Mouse (Mus musculus): Measurements from ENCODE around the gene Pgpep1l. TPM values are rescaled to one million over a fixed set of nuclear protein-coding genes. Genes with fewer than 3 reads are reported as not detected.

The Pgpep1l gene
- polyA plus RNA-seq, 1 experiment = not detected

- Histone ChIP-seq H3K27ac (ENCODE audit: control insufficient read depth, insufficient read depth, low read depth, low read length, poor library complexity) (no peak overlapping the region), H3K4me3 (replicated peaks; ENCODE audit: control insufficient read depth, low read depth, low read length) (no peak overlapping the region), H3K4me1 (ENCODE audit: control insufficient read depth, insufficient read depth, low read length) (no peaks in the 10 kb centered on the region; the same call in 1 of the 2 replicates)
- TF ChIP-seq POLR2A (IDR thresholded peaks at IDR 0.05; ENCODE audit: borderline replicate concordance, control insufficient read depth, low read depth, low read length) (no peak), CTCF (IDR thresholded peaks at IDR 0.05; ENCODE audit: control insufficient read depth, insufficient read depth, low read length) (no peak)
- 40% methylated on average over 4 of the region's 4 CpGs for WGBS
These were observed 36.4 kb downstream of the Pgpep1l start for GRCm38 (mm10) chr7:68227621-68228020.

GRCm38 (mm10) chr7:68227021-68227420, 37.0 kb downstream of the Pgpep1l start:
- H3K27ac ChIP-seq (ENCODE audit: control insufficient read depth, insufficient read depth, low read depth, low read length, poor library complexity) = no peak overlapping the region
- WGBS = 79% methylated on average over 11 of the region's 11 CpGs
- no peak overlapping the region for H3K4me3 ChIP-seq (replicated peaks; ENCODE audit: control insufficient read depth, low read depth, low read length)
- H3K4me1 ChIP-seq (ENCODE audit: control insufficient read depth, insufficient read depth, low read length) = no peaks in the 10 kb centered on the region
- TF ChIP-seq POLR2A (IDR thresholded peaks at IDR 0.05; ENCODE audit: borderline replicate concordance, control insufficient read depth, low read depth, low read length) (no peak), CTCF (IDR thresholded peaks at IDR 0.05; ENCODE audit: control insufficient read depth, insufficient read depth, low read length) (no peak)

- H3K4me1 ChIP-seq (ENCODE audit: control insufficient read depth, insufficient read depth, low read length) = no peaks in the 10 kb centered on the region
These were observed 38.5 kb downstream of the Pgpep1l start for GRCm38 (mm10) chr7:68225427-68226054.

DNA sequence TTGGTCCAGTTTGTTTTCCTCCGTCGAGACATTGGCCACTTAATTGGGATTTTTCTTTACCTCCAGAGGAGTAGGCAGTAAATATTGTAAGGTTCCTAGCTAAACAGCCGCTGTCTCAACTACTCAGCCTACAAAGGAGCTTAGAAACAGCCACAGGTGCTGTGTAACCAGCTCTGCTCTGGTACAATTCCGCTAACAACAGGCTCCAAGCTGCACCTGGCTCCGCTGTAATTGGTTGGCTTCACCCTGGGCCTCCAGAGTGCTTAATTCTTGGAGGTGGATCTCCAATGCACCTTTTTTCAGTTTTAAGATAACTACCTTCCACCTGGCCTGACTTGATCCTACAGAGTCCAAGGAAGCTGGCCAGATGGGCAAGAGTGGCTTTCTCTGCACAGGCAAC, 40.0 kb downstream of the Pgpep1l start:
- WGBS = 91% methylated on average over 5 of the region's 5 CpGs
- no peak overlapping the region for H3K4me3 ChIP-seq (replicated peaks; ENCODE audit: control insufficient read depth, low read depth, low read length)
- no peak overlapping the region for H3K27ac ChIP-seq (ENCODE audit: control insufficient read depth, insufficient read depth, low read depth, low read length, poor library complexity)
- no peaks in the 10 kb centered on the region for H3K4me1 ChIP-seq (ENCODE audit: control insufficient read depth, insufficient read depth, low read length)
- TF ChIP-seq CTCF (IDR thresholded peaks at IDR 0.05; ENCODE audit: control insufficient read depth, insufficient read depth, low read length) (no peak), POLR2A (IDR thresholded peaks at IDR 0.05; ENCODE audit: borderline replicate concordance, control insufficient read depth, low read depth, low read length) (no peak)

More at GRCm38 (mm10) chr7:68225427-68226054, 38.5 kb downstream of the Pgpep1l start:
- H3K4me3 ChIP-seq (replicated peaks; ENCODE audit: control insufficient read depth, low read depth, low read length) = no peak overlapping the region
- H3K27ac ChIP-seq (ENCODE audit: control insufficient read depth, insufficient read depth, low read depth, low read length, poor library complexity) = no peak overlapping the region
- TF ChIP-seq POLR2A (IDR thresholded peaks at IDR 0.05; ENCODE audit: borderline replicate concordance, control insufficient read depth, low read depth, low read length) = no peak
- no peak for TF ChIP-seq CTCF (IDR thresholded peaks at IDR 0.05; ENCODE audit: control insufficient read depth, insufficient read depth, low read length)
- 66% methylated on average over 9 of the region's 9 CpGs for WGBS

DNA sequence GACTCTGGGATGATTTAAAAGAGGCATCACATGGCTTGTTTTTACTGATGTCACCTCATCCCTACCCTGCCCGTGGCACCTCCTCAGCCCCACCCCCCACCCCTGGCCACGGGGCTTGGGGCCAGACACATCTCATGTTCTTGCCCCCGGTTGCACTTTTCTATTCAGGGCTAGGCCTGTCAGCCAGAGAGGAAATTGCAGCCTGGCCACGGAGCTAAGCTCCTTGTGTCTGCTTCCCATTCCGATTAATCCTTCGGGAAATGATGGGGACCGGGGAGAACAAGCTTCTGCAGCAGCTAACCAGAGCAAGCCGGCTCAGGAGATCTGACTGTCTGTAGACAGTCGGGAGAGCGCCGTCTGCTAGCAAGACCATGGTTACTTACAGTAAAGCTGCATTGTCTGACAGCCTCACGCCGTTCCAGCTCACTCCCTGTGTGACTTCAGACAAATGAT, 40.7 kb downstream of the Pgpep1l start:
- TF ChIP-seq CTCF (IDR thresholded peaks at IDR 0.05; ENCODE audit: control insufficient read depth, insufficient read depth, low read length) (no peak), POLR2A (IDR thresholded peaks at IDR 0.05; ENCODE audit: borderline replicate concordance, control insufficient read depth, low read depth, low read length) (no peak)
- 76% methylated on average over 13 of the region's 13 CpGs for WGBS
- Histone ChIP-seq H3K4me1 (ENCODE audit: control insufficient read depth, insufficient read depth, low read length) (no peaks in the 10 kb centered on the region), H3K4me3 (replicated peaks; ENCODE audit: control insufficient read depth, low read depth, low read length) (no peak overlapping the region), H3K27ac (ENCODE audit: control insufficient read depth, insufficient read depth, low read depth, low read length, poor library complexity) (no peak overlapping the region)

GRCm38 (mm10) chr7:68221677-68222230, 42.3 kb downstream of the Pgpep1l start:
- Histone ChIP-seq H3K4me3 (replicated peaks; ENCODE audit: control insufficient read depth, low read depth, low read length) (no peak overlapping the region), H3K27ac (ENCODE audit: control insufficient read depth, insufficient read depth, low read depth, low read length, poor library complexity) (no peak overlapping the region), H3K4me1 (ENCODE audit: control insufficient read depth, insufficient read depth, low read length) (no peaks in the 10 kb centered on the region)
- TF ChIP-seq POLR2A (IDR thresholded peaks at IDR 0.05; ENCODE audit: borderline replicate concordance, control insufficient read depth, low read depth, low read length) (no peak), CTCF (IDR thresholded peaks at IDR 0.05; ENCODE audit: control insufficient read depth, insufficient read depth, low read length) (no peak)
- 86% methylated on average over 9 of the region's 9 CpGs for WGBS

GRCm38 (mm10) chr7:68218879-68219278, 45.2 kb downstream of the Pgpep1l start:
- Histone ChIP-seq H3K27ac (ENCODE audit: control insufficient read depth, insufficient read depth, low read depth, low read length, poor library complexity) (no peak overlapping the region), H3K4me3 (replicated peaks; ENCODE audit: control insufficient read depth, low read depth, low read length) (no peak overlapping the region), H3K4me1 (ENCODE audit: control insufficient read depth, insufficient read depth, low read length) (no peaks in the 10 kb centered on the region)
- TF ChIP-seq CTCF (IDR thresholded peaks at IDR 0.05; ENCODE audit: control insufficient read depth, insufficient read depth, low read length) (no peak), POLR2A (IDR thresholded peaks at IDR 0.05; ENCODE audit: borderline replicate concordance, control insufficient read depth, low read depth, low read length) (no peak)
- 85% methylated on average over 11 of the region's 11 CpGs for WGBS

GRCm38 (mm10) chr7:68215522-68216070, 48.4 kb downstream of the Pgpep1l start:
- Histone ChIP-seq H3K4me1 (ENCODE audit: control insufficient read depth, insufficient read depth, low read length) (no peaks in the 10 kb centered on the region), H3K4me3 (replicated peaks; ENCODE audit: control insufficient read depth, low read depth, low read length) (no peak overlapping the region), H3K27ac (ENCODE audit: control insufficient read depth, insufficient read depth, low read depth, low read length, poor library complexity) (no peak overlapping the region)
- 89% methylated on average over 18 of the region's 18 CpGs for WGBS
- TF ChIP-seq CTCF (IDR thresholded peaks at IDR 0.05; ENCODE audit: control insufficient read depth, insufficient read depth, low read length) (no peak), POLR2A (IDR thresholded peaks at IDR 0.05; ENCODE audit: borderline replicate concordance, control insufficient read depth, low read depth, low read length) (no peak)

All from bone marrow, adult 2 months (tissue).